Mouse (Mus musculus): ENCODE results near the gene Nxn.
"Not testable (repeated sequence)": the region's sequence is repeated elsewhere in the genome, so short reads cannot be mapped to it uniquely, and the experiment has no call there.

Gene Nxn

DNA sequence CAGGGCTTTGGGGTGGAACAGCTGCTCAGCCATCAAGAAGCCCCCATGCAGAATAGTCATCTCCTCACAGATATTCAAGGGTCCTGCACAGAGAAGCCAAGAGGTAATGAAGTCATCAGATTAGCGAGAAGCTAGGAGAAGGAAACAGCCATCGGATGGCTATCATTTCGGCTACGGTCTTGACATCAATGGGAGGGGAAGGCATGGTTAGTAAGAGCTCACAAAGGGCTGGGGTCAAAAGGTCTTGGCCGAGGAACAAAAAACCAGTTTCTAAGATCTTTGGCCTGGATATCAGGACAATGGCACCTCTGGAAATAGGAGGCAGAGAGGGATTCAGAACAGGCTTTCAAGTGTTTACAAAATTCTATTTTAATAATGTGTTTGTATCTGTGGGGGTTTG is 185.1 kb downstream of the Nxn start:
- DNase-seq (ENCODE audit: low read depth): no peak

DNA sequence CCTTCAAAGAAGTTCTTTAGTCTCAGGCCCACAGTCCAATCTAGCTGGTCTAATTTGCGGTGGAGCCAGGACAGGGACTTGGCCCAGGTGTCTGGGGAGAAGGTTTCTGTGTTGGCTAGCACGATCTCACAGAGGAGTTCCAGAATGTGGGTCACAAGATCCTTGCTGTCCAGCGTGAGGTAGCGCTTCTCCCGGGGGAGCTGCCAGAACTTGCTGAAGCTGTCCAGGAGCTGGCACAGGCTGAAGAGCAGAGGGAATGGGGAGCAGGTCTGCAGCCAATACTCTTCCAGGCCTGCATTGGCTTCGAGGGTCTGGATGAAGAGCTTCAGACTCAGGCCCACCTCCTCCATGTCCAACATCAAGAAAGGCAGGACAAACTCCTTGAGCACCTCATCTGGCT is 187.3 kb downstream of the Nxn start:
- not testable (repeated sequence) for DNase-seq (ENCODE audit: low read depth)

DNA sequence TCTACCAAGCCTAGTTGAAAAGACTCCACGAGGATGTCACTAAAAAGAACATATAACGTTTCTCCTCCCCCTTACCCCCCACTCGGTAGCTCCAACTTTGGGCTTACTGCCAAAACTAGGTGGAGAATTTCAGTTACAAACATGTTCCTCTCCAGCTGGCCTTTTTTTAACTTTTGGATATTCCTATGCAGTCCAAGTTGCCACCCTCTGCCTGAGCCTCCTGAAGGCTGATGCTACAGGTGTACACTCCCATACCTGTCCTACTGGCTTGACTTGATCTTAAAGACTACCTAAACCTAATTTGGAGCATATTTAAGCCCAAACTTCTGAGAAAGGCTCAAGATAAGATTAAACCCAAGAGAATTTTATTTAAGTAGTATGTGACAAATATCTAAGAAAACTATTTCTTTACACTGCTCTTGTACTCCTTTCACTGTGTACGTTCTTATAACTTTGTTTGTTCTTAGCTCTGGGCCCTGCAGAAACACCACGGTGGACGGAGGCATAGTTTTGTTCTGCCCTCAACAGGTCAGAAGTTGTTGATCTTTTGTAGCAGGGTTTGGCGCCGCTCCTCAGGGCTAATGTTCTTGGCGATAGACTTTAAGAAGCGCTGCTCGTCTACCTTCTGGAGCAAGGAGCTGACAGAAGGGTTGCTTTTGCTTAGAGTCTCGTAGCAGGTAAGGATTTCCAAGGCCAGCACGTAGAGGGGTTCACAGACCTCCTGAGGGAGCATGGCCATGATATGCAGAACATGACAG is 188.5 kb downstream of the Nxn start:
- no peak for DNase-seq (ENCODE audit: low read depth)

Data from naive thymus-derived CD4-positive, alpha-beta T cell, adult 2 months (primary cell).